In the genomic region with DNA sequence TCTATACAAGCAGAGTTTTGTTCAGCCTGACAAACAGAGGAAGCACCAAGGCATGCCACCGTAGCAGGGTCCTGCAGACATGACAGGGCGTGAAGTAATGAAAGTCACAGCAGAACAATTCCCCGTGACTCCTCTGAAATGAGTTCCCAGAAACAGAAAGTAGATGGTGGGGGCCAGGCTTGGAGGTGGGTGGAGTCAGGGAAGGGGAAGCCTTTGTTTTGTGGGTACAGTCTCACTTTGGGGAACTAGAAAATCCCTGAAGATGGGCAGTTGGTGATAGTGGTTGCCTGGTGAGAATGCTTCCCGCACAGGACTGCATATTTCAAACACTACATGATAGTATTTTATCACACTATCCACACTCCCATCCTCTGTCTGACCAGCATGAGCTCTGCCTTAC, we compare ENCODE assay signal across 12 mouse cellular contexts.
A peak's percentile ranks its signal among the peaks of the same experiment; 100 is the strongest.
DNase-seq lines count a peak whose midpoint lies in the region; ATAC-seq and TF ChIP-seq lines count a peak whose summit lies in the region.
"Had no signal": no experiment of that assay in that cellular context is flagged by ENCODE, and none has a peak within 500 bp of the region (broad histone marks: within the 10 kb centered on the region; RNA-seq: fewer than 3 reads in every experiment).

No protein-coding gene starts in this region.

- no peak overlapping the region for H3K4me2 ChIP-seq in forebrain, embryonic 15.5 days (replicated peaks)
- no peak overlapping the region for H3K4me2 ChIP-seq in forebrain, embryonic 14.5 days (ENCODE audit: low read length)
- H3K4me2 ChIP-seq: heart, embryonic 12.5 days; liver, embryonic 11.5 days; stomach, embryonic 15.5 days had no signal

- H3K36me3 ChIP-seq in forebrain, embryonic 15.5 days, result no peaks in the 10 kb centered on the region
- no peaks in the 10 kb centered on the region for H3K36me3 ChIP-seq in forebrain, embryonic 14.5 days (ENCODE audit: control insufficient read depth, insufficient read depth, low read length)
- H3K36me3 ChIP-seq: heart, embryonic 12.5 days; stomach, embryonic 15.5 days had no signal

- no peak for ATAC-seq in forebrain, embryonic 15.5 days (replicated peaks)
- ATAC-seq in forebrain, embryonic 14.5 days, result no peak
- ATAC-seq in megakaryocyte-erythroid progenitor cell, adult 5-6 weeks (replicated peaks; ENCODE audit: low FRiP score, low TSS enrichment, poor library complexity, severe bottlenecking), result 0 out of 2 replicates have a peak, but pooled peaks have one; percentile 21

- WGBS in forebrain, embryonic 15.5 days, result 73% methylated on average over 4 of the region's 4 CpGs
- 73% methylated on average over 4 of the region's 4 CpGs for WGBS in forebrain, embryonic 14.5 days
- WGBS in bone marrow, adult 2 months, result 3% methylated on average over 4 of the region's 4 CpGs

- no peak for DNase-seq in forebrain, embryonic 14.5 days (ENCODE audit: low spot score)
- DNase-seq in lung, postnatal 36 days, result peak; percentile 54
- no peak for DNase-seq in lung, postnatal 14 days
- no peak for DNase-seq in kidney, adult 9 months
- no peak for DNase-seq in adrenal gland, adult (ENCODE audit: inconsistent age in 2 of 2, low spot score in 1 of 2)
- DNase-seq: kidney, adult 11 months had no signal

- no peaks in the 10 kb centered on the region for H3K27me3 ChIP-seq in forebrain, embryonic 15.5 days
- no peaks in the 10 kb centered on the region for H3K27me3 ChIP-seq in forebrain, embryonic 14.5 days (replicated peaks; ENCODE audit: control insufficient read depth, insufficient read depth, low read length)
- H3K27me3 ChIP-seq: heart, embryonic 12.5 days; stomach, embryonic 15.5 days had no signal

- H3K9me3 ChIP-seq in forebrain, embryonic 15.5 days, result no peaks in the 10 kb centered on the region
- no peaks in the 10 kb centered on the region for H3K9me3 ChIP-seq in forebrain, embryonic 14.5 days (replicated peaks; ENCODE audit: control insufficient read depth, low read length)
- H3K9me3 ChIP-seq: heart, embryonic 12.5 days; stomach, embryonic 15.5 days had no signal

- H3K4me3 ChIP-seq in forebrain, embryonic 15.5 days, result no peak overlapping the region
- no peak overlapping the region for H3K4me3 ChIP-seq in forebrain, embryonic 14.5 days (ENCODE audit: low read depth, low read length)
- peak overlapping the region; percentile 34 for H3K4me3 ChIP-seq in bone marrow, adult 2 months (replicated peaks; ENCODE audit: control insufficient read depth, low read depth, low read length)
- H3K4me3 ChIP-seq: heart, embryonic 12.5 days; stomach, embryonic 15.5 days had no signal

- no peak overlapping the region for H3K9ac ChIP-seq in forebrain, embryonic 15.5 days (replicated peaks)
- H3K9ac ChIP-seq in forebrain, embryonic 14.5 days (ENCODE audit: low read length), result no peak overlapping the region
- H3K9ac ChIP-seq: heart, embryonic 12.5 days; stomach, embryonic 15.5 days had no signal

- TF ChIP-seq CTCF in bone marrow, adult 2 months (IDR thresholded peaks at IDR 0.05; ENCODE audit: control insufficient read depth, insufficient read depth, low read length), result no peak

- H3K27ac ChIP-seq in forebrain, embryonic 15.5 days (replicated peaks), result 0 out of 2 replicates have a peak overlapping the region, but pooled peaks have one; percentile 81
- no peak overlapping the region for H3K27ac ChIP-seq in forebrain, embryonic 14.5 days (ENCODE audit: low read depth, low read length)
- H3K27ac ChIP-seq in bone marrow, adult 2 months (ENCODE audit: control insufficient read depth, insufficient read depth, low read depth, low read length, poor library complexity), result no peak overlapping the region; the same call in 1 of the 2 replicates

- no peak for TF ChIP-seq POLR2A in bone marrow, adult 2 months (IDR thresholded peaks at IDR 0.05; ENCODE audit: borderline replicate concordance, control insufficient read depth, low read depth, low read length)

- peaks cover 34% of the 10 kb centered on the region for H3K4me1 ChIP-seq in forebrain, embryonic 15.5 days
- peaks cover 29% of the 10 kb centered on the region for H3K4me1 ChIP-seq in forebrain, embryonic 14.5 days (ENCODE audit: control insufficient read depth, insufficient read depth, low read length)
- H3K4me1 ChIP-seq in bone marrow, adult 2 months (ENCODE audit: control insufficient read depth, insufficient read depth, low read length), result peaks cover 6% of the 10 kb centered on the region
